Mouse (Mus musculus) liver, embryonic 18 days (tissue): ENCODE measurements around the gene Acpp. TPM values are rescaled to one million over a fixed set of nuclear protein-coding genes. Genes with fewer than 3 reads are reported as not detected.

ENCODE experiments used
- polyA plus RNA-seq: library from polyadenylated mRNA; depleted of rRNA; stranded (reverse); fragments of >200 nt; gene quantifications from 2 replicates; pipeline ENCODE4 v1.2.3, GENCODE M21; 2012; rRNA removed

Acpp gene
- polyA plus RNA-seq, result 1.1 and 1.4 TPM in 2 replicates

DNA sequence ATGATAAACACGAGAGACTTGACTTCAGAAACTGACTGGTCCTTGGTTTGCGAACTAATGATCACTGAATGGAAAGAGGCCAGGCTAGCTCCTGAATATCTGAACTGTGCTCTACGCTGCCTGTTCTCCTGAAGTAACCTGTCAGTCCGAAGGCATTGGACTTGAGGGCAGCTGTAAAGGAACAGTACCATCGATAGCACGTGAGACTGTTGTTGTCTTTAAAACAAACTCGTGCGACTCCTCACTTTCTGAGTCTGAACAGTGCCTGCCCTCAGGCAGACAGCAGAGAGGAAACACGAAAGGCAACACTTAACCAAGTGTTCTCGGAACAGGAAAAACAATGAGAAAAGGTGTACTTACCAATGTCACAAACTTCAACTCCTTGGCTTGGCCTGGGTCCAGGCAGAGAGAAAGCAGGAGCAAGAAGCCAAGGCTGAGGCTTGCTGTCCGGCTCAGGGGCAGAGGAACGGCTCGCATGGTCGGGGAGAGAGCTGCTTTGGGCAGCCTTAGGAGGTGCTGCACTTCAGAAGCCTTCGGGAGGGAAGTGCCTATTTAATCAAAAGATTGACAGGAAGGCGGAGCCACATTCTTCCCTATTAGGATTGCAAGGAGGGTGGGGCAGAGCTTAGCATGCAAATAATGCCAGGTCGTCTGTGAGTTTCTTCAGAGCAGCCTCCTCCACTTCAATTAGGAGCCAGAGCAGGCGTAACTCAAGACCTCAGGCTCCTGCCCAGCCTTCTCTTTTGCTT, at the start of gene Acpp:
Gene Acpp, minus strand, starts transcription at position 566 of the 749 bp plus-strand sequence.

GRCm38 (mm10) chr9:104262823-104263352, 74.7 kb downstream of the Acpp start, which contains the start of gene Dnajc13:
Dnajc13 (minus strand) TSS chr9:104262930.

Other genes with a start within 250 kb of the Acpp start
- gene Ackr4, start 210.8 kb downstream of the Acpp start, polyA plus RNA-seq, result 0.56 and 0.59 TPM in 2 replicates
- gene Dnajc13, start 74.8 kb downstream of the Acpp start, polyA plus RNA-seq, result 14.9 and 16.3 TPM in 2 replicates
- not detected in 2 replicates for gene Cpne4, start 209.5 kb upstream of the Acpp start, polyA plus RNA-seq